Mouse (Mus musculus): Measurements from ENCODE around the gene Itpkc. TPM values are rescaled to one million over a fixed set of nuclear protein-coding genes. Genes with fewer than 3 reads are reported as not detected.
"Not testable (repeated sequence)": the region's sequence is repeated elsewhere in the genome, so short reads cannot be mapped to it uniquely, and the experiment has no call there.

Gene Itpkc
- polyA plus RNA-seq, 1 experiment: 6.1 TPM

DNA sequence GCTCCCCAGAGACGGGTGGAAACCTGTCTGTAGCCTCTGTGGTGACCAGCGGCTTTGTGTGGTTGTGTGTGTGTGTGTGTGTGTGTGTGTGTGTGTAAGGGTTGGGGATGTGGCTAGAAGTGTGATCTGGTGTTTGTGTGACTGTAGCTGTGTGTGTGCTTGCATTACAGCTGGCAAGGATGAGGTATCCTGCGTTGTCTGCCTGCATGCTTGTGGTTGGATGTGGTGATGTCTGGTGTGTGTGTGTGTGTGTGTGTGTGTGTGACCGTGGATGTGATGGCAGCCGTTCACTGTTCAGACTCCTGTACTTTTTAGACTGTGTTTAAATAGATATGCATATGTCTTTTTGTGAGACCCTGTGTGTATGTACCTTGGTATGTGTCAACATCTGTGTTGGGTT lies 31.3 kb upstream of the Itpkc start:
- no peak overlapping the region for H3K4me3 ChIP-seq (ENCODE audit: insufficient read depth, low read length)
- TF ChIP-seq CTCF (IDR thresholded peaks at IDR 0.05; ENCODE audit: low read depth, low read length) (no peak), POLR2A (IDR thresholded peaks at IDR 0.05; ENCODE audit: borderline replicate concordance, low read depth, low read length) (no peak)
- H3K4me1 ChIP-seq (ENCODE audit: control insufficient read depth, insufficient read depth, low read length): peaks cover 4% of the 10 kb centered on the region; the same call in 1 of the 2 replicates
- H3K27ac ChIP-seq (ENCODE audit: insufficient read depth, low read depth, low read length): no peak overlapping the region

DNA sequence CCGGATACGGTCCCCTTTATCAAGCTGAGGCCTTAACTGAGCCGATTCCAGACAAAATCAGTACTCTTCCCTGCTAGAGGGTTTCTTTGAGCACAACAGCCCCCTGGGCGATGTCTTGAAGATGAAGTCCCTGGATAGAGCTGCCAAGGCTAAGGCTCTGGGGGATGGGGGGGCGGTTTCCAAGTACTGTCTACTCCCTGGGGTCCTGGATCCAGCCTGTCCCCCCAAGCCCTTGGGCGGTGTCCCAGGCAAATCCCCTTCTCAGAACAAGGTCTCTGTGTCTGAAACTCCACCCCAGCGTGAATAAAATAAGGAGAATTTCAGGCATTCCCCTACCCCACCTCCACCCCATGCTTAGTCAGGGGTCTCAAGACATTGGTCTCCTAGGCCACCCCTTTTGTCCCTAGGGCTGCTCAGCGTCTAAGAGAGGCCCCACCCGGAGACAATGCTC lies 30.8 kb upstream of the Itpkc start:
- Histone ChIP-seq H3K27ac (ENCODE audit: insufficient read depth, low read depth, low read length) (no peak overlapping the region), H3K4me1 (ENCODE audit: control insufficient read depth, insufficient read depth, low read length) (peaks cover 4% of the 10 kb centered on the region; the same call in 1 of the 2 replicates), H3K4me3 (ENCODE audit: insufficient read depth, low read length) (peak overlapping the region; percentile 58)
- TF ChIP-seq POLR2A (IDR thresholded peaks at IDR 0.05; ENCODE audit: borderline replicate concordance, low read depth, low read length) (no peak), CTCF (IDR thresholded peaks at IDR 0.05; ENCODE audit: low read depth, low read length) (no peak)

DNA sequence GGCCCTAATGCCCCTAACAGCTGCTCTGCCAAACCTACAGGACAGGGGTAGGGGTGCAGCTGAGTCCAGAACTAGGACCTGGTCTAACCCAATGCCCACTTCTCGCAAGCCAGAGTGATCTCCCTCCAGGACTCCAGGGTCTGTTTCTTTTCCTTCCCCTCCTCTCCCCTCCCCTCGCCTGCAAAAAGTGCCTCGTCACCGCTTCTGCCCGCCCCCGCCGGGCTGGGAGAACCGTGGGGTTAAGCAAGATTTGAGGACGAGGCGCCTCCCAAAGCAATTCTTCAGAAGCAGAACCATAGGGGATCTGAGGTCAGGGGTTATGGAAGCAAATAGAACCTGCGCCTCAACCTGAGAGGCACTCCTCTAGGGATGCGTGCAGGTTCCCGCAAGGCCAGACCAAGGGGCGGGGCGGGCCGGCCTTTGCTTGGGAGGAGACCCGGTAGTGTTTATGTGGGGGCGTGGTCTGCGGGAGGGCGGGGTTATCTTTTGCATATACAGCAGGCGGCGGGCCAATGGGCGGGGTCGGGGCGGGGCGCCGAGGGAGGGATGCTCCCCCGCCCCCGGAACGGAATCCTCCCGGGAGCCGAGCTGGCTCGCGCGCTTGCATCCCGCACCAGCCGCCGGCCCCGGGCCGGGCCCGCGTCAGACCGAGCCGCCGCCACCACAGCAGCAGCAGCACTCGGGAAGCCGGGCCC lies 29.9 kb upstream of the Itpkc start, which contains the start of gene Numbl:
Numbl (plus strand) TSS at position 229 of the 695 bp plus-strand sequence.
- no peak for TF ChIP-seq POLR2A (IDR thresholded peaks at IDR 0.05; ENCODE audit: borderline replicate concordance, low read depth, low read length)
- TF ChIP-seq CTCF (IDR thresholded peaks at IDR 0.05; ENCODE audit: low read depth, low read length): no peak
- Histone ChIP-seq H3K4me3 (ENCODE audit: insufficient read depth, low read length) (peak within 1 kb of the TSS; percentile 59), H3K27ac (ENCODE audit: insufficient read depth, low read depth, low read length) (peak within 1 kb of the TSS; percentile 55), H3K4me1 (ENCODE audit: control insufficient read depth, insufficient read depth, low read length) (peaks cover 4% of the 10 kb centered on the region; the same call in 1 of the 2 replicates)

DNA sequence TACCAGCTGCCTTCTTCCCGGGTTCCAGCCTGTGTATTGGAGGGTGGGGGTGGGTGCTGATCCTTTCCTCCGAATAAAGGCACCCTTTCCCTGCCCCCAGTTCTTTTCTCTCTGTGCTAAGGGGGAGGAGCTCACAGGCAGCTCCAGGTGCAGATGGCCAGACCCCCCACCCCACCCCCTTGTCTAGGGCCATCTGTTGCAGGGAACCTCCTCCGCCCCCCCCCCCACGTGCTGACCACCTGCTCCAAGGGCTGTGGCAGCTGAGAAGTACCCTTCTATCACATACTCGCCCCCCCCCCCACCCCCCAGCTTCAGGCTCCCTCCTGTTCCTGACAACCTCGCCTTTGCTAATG lies 29.4 kb upstream of the Itpkc start:
- peak overlapping the region; percentile 55 for H3K27ac ChIP-seq (ENCODE audit: insufficient read depth, low read depth, low read length)
- H3K4me1 ChIP-seq (ENCODE audit: control insufficient read depth, insufficient read depth, low read length): peaks cover 4% of the 10 kb centered on the region; the same call in 1 of the 2 replicates
- H3K4me3 ChIP-seq (ENCODE audit: insufficient read depth, low read length): peak overlapping the region; percentile 59
- no peak for TF ChIP-seq CTCF (IDR thresholded peaks at IDR 0.05; ENCODE audit: low read depth, low read length)
- no peak for TF ChIP-seq POLR2A (IDR thresholded peaks at IDR 0.05; ENCODE audit: borderline replicate concordance, low read depth, low read length)

DNA sequence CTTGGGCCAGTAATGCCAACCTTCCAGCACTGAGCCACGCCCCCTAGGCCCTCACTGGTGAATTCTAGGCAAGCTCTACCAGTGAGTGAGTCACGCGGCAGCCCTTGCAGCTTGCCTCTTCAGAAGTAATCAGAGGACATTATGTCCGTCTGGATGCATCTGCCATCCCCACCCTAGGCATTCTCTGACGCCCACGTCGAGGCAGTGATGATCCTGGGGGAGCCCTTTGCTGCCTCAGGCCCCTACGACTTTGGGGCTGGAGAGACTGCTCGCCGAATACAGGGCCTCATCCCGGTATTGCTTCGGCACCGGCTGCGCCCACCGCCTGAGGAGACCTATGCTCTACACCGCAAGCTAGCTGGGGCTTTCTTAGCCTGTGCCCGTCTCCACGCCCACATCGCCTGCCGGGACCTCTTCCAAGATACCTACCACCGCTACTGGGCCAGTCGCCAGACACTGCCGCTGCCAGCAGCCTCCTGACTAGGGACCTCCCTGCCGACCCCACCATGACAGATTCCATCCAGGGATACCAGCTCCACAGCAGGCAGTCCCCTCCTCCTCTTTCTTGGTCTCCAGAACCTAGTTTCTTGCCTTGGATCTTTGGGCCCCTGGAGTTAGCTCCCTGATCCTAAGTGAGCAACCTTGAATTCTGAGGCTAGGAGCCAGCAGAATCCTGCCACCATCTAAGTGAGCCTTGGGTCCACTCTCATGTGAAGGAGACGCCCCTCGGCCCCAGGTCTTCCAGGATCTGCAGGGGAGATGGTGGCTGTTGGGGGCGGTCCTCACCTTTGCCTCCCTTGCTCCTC lies 28.8 kb upstream of the Itpkc start:
- H3K4me3 ChIP-seq (ENCODE audit: insufficient read depth, low read length): no peak overlapping the region
- no peak for TF ChIP-seq POLR2A (IDR thresholded peaks at IDR 0.05; ENCODE audit: borderline replicate concordance, low read depth, low read length)
- no peak for TF ChIP-seq CTCF (IDR thresholded peaks at IDR 0.05; ENCODE audit: low read depth, low read length)
- H3K27ac ChIP-seq (ENCODE audit: insufficient read depth, low read depth, low read length): no peak overlapping the region
- H3K4me1 ChIP-seq (ENCODE audit: control insufficient read depth, insufficient read depth, low read length): peaks cover 4% of the 10 kb centered on the region; the same call in 1 of the 2 replicates

DNA sequence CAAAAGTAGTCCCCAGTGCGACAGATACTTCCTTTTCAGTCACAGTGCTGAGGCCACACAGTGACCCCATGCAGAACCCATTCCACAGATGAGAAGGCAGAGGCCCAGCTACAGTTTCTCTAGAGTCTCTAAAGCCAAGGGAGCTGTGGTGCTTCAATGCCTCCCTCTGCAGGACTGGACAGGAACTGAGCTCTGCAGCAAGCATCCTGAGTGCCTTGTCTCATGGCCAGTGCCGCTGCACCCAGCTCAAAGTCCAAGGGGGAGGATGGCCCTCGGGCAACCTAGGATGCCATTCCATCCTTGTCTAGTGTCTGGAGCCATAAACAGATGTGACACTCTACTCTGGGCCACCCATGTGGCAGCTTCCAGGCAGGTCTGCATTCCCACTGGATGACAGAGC lies 27.3 kb upstream of the Itpkc start:
- peaks cover 12% of the 10 kb centered on the region for H3K4me1 ChIP-seq (ENCODE audit: control insufficient read depth, insufficient read depth, low read length)
- no peak for TF ChIP-seq CTCF (IDR thresholded peaks at IDR 0.05; ENCODE audit: low read depth, low read length)
- no peak overlapping the region for H3K27ac ChIP-seq (ENCODE audit: insufficient read depth, low read depth, low read length)
- H3K4me3 ChIP-seq (ENCODE audit: insufficient read depth, low read length): no peak overlapping the region

DNA sequence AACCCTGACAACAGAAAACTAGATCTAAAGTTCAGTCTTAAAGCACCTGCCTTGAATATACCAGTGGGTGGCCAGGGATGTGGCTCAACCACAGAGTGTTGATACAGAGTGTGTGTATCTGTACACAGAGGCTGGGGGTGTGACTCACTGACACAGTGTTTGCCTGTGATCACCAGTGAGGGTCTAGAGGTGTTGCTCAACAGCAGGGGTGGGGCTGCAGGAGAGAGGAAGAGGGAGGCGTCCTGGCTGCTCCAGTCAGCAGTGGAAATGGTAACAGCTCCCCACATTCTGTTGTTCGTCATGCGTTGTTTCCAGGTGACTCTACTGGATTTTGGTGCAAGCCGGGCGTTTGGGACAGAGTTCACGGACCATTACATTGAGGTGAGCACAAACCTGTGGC lies 23.5 kb upstream of the Itpkc start:
- Histone ChIP-seq H3K4me1 (ENCODE audit: control insufficient read depth, insufficient read depth, low read length) (peaks cover 8% of the 10 kb centered on the region), H3K27ac (ENCODE audit: insufficient read depth, low read depth, low read length) (no peak overlapping the region), H3K4me3 (ENCODE audit: insufficient read depth, low read length) (no peak overlapping the region)
- TF ChIP-seq CTCF (IDR thresholded peaks at IDR 0.05; ENCODE audit: low read depth, low read length): no peak
- no peak for TF ChIP-seq POLR2A (IDR thresholded peaks at IDR 0.05; ENCODE audit: borderline replicate concordance, low read depth, low read length)

DNA sequence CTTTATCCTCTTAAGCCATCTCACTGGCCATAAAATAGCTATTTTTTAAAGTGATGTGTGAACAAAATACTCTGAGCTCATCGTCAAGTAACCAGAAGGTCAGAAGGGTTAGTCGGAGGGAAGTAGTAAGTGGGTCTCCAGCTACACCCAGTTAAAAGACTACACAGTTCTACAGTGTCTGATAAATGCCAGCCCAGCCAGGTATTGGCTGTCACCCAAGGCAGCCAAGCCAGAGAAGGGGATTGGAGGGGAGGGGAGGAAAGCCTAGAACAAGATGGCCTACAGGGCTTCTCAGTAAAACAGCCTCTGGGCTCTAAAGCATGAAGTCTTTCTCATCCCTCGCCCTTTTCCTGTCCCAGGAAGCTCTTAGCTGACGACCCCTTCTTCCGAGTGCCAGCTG lies 21.5 kb upstream of the Itpkc start:
- TF ChIP-seq CTCF (IDR thresholded peaks at IDR 0.05; ENCODE audit: low read depth, low read length) (no peak), POLR2A (IDR thresholded peaks at IDR 0.05; ENCODE audit: borderline replicate concordance, low read depth, low read length) (no peak)

DNA sequence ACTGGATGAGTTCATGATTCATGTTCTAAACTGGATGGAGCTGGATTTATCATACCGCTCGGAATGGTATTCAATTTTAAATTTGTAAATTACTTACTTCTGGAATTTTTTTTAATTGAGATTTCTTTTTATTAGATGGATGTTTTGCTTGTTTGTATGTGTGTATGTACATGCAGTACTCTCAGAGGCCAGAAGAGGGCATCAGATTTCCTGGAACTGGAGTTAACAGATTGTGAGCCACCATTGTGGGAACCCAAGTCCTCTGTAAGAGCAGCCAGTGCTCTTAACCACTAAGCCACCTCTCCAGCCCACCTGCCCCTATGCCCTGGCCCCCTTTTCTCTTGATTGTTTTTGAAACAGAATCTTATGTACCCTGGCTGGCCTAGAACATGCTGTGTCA lies 20.7 kb upstream of the Itpkc start:
- TF ChIP-seq POLR2A (IDR thresholded peaks at IDR 0.05; ENCODE audit: borderline replicate concordance, low read depth, low read length): no peak
- peak; percentile 19; the same call in 1 of the 2 replicates for TF ChIP-seq CTCF (IDR thresholded peaks at IDR 0.05; ENCODE audit: low read depth, low read length)
- H3K4me3 ChIP-seq (ENCODE audit: insufficient read depth, low read length): no peak overlapping the region
- no peak overlapping the region for H3K27ac ChIP-seq (ENCODE audit: insufficient read depth, low read depth, low read length)
- peaks cover 8% of the 10 kb centered on the region for H3K4me1 ChIP-seq (ENCODE audit: control insufficient read depth, insufficient read depth, low read length)

More for the DNA sequence above, 21.5 kb upstream of the Itpkc start:
- Histone ChIP-seq H3K27ac (ENCODE audit: insufficient read depth, low read depth, low read length) (no peak overlapping the region), H3K4me3 (ENCODE audit: insufficient read depth, low read length) (no peak overlapping the region), H3K4me1 (ENCODE audit: control insufficient read depth, insufficient read depth, low read length) (peaks cover 8% of the 10 kb centered on the region)

DNA sequence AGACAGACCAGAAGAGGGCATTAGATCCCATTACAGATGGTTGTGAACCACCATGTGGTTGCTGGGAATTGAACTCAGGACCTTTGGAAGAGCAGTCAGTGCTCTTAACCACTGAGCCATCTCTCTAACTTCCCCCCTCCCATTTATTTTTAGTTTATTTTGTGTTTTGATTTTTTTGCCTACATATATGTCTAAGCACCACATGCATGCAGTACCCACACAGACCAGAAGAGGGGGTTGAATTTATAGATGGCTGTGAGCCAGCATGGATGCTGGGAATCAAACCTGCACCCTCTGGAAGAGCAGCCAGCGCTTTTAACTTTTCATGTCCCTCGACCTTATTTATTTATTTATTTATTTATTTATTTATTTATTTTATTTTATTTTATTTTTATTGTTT lies 15.6 kb upstream of the Itpkc start:
- H3K4me1 ChIP-seq (ENCODE audit: control insufficient read depth, insufficient read depth, low read length); H3K27ac ChIP-seq (ENCODE audit: insufficient read depth, low read depth, low read length); H3K4me3 ChIP-seq (ENCODE audit: insufficient read depth, low read length): not testable (repeated sequence)

Measured in bone marrow macrophage, adult 2 months (primary cell).